Mouse (Mus musculus) skeletal muscle tissue, adult 2 months (tissue): ENCODE results near the gene Mgea5.

Experiments used
- DNase-seq: peaks from one replicate; pipeline ENCODE4 v3.0.0-alpha.2; 2012; ENCODE audit warnings: low read depth, low spot score

Mgea5 gene

GRCm38 (mm10) chr19:45796061-45796556 lies 12.5 kb upstream of the Mgea5 start:
- no peak for DNase-seq

GRCm38 (mm10) chr19:45795406-45795944 lies 11.8 kb upstream of the Mgea5 start:
- no peak for DNase-seq

- DNase-seq = no peak
Measured at GRCm38 (mm10) chr19:45794718-45795117, 11.1 kb upstream of the Mgea5 start.

- no peak for DNase-seq
Measured at GRCm38 (mm10) chr19:45792404-45792803, 8.8 kb upstream of the Mgea5 start.

DNA sequence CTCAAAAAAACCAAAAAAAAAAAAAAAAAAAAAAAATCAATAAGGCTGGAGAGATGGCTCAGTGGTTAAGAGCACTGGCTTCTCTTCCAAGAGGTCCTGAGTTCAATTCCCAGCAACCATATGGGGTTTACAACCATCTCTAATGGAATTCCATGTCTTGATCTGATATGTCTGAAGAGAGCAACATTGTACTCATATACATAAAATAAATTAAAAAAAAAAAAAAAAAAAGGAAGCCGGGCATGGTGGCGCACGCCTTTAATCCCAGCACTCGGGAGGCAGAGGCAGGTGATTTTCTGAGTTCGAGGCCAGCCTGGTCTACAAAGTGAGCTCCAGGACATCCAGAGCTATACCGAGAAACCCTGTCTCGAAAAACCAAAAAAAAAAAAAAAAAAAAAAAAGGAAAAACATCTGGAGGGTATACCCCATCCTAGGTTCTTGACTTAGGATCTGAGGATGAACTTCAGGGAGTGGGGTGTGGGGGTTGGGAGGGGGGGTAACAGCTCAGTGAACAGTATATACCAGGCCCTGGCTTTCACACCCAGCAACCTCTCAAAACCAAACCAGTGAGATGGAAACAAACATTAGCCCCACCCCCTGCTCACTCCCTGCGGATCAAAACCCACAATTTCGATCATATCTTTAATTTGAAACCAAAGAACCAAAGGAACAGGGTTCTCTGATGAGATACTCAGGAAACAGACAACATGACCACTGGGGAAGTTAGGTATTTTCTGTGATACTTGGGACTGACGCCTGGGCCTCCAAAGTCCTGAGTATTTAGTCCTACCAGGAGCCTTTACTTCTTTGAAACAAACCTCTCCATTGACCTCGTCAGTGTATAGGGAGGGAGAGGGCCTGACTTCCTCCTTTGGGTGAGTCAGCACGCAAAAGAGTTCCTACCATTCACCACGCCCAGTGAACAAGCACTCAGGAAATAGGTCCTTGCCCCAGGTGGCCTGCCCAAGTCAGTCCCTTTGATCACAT lies 6.5 kb upstream of the Mgea5 start:
- no peak for DNase-seq

- DNase-seq = no peak
Measured at GRCm38 (mm10) chr19:45789365-45789764, 5.7 kb upstream of the Mgea5 start.

- no peak for DNase-seq
Measured at GRCm38 (mm10) chr19:45788337-45788736, 4.7 kb upstream of the Mgea5 start.

DNA sequence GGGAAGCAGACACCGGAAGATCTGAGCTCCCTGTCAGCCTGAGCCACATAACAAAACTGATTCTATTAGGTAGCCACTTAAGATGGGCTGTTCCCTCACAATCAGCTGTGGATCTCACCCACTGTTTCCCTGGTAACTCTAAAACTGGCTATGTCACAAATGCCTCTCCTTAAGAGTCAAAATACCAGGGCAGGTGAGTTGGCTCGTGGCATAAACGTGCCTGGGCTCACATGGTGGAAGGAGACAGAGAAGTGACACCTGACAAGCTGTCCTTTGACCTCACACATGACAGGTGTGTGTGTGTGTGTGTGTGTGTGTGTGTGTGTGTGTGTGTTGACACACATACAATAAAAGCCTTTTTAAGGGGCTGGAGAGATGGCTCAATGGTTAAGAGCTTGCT lies 3.8 kb upstream of the Mgea5 start:
- DNase-seq = no peak

- DNase-seq = no peak
Measured at GRCm38 (mm10) chr19:45785470-45785869, 1.8 kb upstream of the Mgea5 start.

GRCm38 (mm10) chr19:45783933-45784576 lies 418 bp upstream of the Mgea5 start:
- DNase-seq = no peak

GRCm38 (mm10) chr19:45782315-45783001 lies 1.2 kb downstream of the Mgea5 start:
- DNase-seq = peak; percentile 44

DNA sequence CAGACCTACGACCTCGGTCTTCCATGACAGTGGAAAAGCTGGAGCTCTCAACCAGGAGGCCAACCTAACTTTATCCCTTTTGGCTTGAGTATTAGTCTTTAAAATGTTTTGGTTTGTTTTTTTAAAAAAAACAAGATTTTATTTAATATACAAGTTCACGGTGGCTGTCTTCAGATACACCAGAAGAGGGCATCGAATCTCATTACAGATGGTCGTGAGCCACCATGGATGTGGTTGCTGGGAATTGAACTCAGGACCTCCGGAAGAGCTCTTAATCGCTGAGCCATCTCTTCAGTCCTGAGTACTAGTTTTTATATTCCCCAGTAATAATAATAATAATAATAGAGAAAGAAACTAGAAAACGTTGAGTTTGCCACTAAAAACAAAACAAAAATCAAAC lies 2.0 kb downstream of the Mgea5 start:
- no peak for DNase-seq

DNA sequence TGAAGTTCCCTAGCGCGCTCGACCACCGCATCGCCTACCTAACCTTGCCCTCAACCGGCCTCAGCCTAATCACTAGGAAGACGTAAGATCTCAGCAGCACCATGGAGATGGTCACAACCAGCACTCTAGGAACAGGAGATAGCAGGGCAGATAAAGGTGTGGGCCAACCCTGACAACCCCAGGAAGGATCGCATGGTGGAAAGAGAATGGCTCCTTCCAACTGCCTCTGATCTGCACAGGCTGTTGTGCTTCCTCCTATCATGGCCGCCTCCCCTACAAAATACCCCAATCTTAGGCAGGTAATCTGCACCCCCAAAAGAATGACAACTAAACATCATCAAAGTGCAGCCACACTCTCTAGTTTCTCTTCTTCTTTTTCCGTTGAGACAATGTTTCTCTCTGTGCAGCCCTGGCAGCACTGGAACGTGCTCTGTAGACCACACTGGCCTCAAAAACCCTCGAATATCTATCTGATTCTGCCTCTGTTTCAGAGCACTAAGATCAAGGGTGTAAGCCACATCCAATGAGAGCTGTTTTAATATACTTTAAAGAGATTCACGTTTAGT lies 3.2 kb downstream of the Mgea5 start:
- no peak for DNase-seq

DNA sequence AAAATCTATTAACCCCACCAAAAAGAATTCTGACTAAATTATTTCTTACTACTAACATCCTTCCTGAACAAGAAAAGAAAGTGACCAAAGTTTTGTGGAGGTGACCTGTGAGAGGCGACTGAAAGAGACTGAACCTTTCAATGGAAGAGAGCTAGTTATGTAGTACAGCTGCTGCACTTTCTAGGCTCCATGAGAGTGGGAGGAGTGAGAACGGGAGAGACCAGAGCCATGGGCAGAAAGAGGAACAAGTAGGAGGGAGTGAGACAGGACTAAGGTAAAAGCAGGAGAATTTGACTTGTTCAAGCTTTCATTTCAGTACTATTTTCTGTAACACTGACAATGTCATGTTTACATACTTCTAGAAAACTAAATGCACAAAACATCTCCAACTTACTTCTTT lies 8.2 kb downstream of the Mgea5 start:
- DNase-seq = no peak

- no peak for DNase-seq
Measured at GRCm38 (mm10) chr19:45771501-45771900, 12.1 kb downstream of the Mgea5 start.

DNA sequence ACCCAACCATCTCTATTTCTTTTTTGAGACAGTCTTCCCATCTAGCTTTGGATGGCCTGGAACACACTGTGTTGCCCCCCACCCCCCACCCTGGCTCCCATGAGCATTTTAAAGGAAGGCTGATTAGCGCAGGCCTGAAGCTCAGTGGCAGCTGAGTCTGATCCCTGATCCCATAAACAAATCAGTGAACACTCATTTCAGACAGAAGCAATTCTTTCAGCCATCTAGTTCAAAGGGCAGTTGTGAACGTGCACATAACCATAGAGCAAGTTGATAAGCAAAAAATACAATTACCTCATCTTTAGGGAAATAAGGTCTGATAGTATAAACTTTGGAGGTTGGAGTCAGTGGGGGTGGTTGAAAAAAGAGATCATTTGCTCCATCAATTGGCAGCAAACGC lies 22.8 kb downstream of the Mgea5 start:
- no peak for DNase-seq

- no peak for DNase-seq
Measured at GRCm38 (mm10) chr19:45758671-45759070, 25.0 kb downstream of the Mgea5 start.

DNA sequence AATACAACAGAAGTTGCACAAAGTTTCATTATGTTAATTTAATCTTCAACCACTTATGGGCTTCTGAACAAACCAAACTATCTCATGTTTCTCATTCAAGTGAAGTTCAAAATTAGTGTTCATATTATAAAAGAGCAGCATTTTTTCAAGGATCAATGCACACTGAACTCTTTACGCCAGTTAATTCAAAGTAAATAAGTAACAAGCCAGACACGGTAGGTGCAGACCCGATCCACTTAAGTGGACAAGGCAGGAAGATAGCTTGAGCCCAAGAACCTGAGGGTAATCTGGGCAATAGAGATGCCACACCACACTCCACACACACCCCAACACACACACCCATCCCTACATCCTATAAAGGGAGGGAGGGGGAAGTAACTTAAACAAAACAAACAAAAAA lies 30.1 kb downstream of the Mgea5 start:
- DNase-seq = no peak

DNA sequence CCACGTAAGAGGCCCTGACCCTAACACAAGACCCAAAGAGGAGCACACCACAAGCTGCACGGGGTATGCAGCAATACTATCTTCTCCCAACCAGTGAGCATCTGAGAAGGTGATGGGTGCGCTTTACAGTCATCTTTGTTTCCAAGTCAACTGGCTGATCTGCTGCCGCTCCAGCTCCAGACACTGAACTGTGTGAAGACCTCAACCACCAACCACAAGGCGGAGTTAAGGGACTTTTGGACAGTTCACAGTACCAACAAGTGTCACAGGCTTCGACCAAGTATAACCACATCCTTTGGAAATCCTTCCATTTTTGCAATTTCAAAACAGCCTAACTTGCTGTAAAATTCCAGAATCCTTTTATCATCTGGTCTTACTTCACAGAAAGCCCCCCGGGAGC lies 31.8 kb downstream of the Mgea5 start:
- no peak for DNase-seq

GRCm38 (mm10) chr19:45749243-45750043 lies 34.2 kb downstream of the Mgea5 start, which contains the start of gene Npm3:
TSS of gene Npm3 (minus strand) at chr19:45749591.
- peak; percentile 48 for DNase-seq
